Mouse (Mus musculus) midbrain, postnatal 0 days (tissue): ENCODE data around the gene Katna1. TPM values are rescaled to one million over a fixed set of nuclear protein-coding genes. Genes with fewer than 3 reads are reported as not detected.

Source experiments
- ATAC-seq: fragments of 200-750 bp; cut with Nextera tagmentation; 2 replicates; pipeline ENCODE4 v1.8.0; 2017; ENCODE audit warnings: moderate number of reproducible peaks, mild to moderate bottlenecking, moderate TSS enrichment, moderate library complexity; ENCODE audit not compliant: low FRiP score
- DNase-seq: peaks from one replicate; pipeline ENCODE4 v3.0.0-alpha.2; 2015; ENCODE audit warnings: low spot score
- H3K27ac ChIP-seq: fragments of 300-500 bp; sonication (generic); 2 replicates; pipeline ENCODE4 v1.5.1; 2014; ENCODE audit warnings: low read depth, mild to moderate bottlenecking, low read length, mixed read lengths
- H3K27me3 ChIP-seq: fragments of 300-500 bp; sonication (generic); 2 replicates; pipeline ENCODE4 v1.6.1; 2014; ENCODE audit warnings: low read length, control low read depth, mixed read lengths; ENCODE audit not compliant: insufficient read depth
- H3K36me3 ChIP-seq: fragments of 300-500 bp; sonication (generic); 2 replicates; pipeline ENCODE4 v1.6.1; 2014; ENCODE audit warnings: low read length, control low read depth, mixed read lengths; ENCODE audit not compliant: insufficient read depth
- H3K4me1 ChIP-seq: fragments of 300-500 bp; sonication (generic); 2 replicates; pipeline ENCODE4 v1.6.1; 2014; ENCODE audit warnings: mild to moderate bottlenecking, control low read depth, antibody characterized with exemption, low read length, mixed read lengths; ENCODE audit not compliant: insufficient read depth
- H3K4me2 ChIP-seq: fragments of 300-500 bp; sonication (generic); 2 replicates; pipeline ENCODE4 v1.6.1; 2014; ENCODE audit warnings: low read depth, mild to moderate bottlenecking, low read length, mixed read lengths; ENCODE audit not compliant: poor library complexity, severe bottlenecking
- H3K4me3 ChIP-seq: fragments of 300-500 bp; sonication (generic); 2 replicates; pipeline ENCODE4 v1.5.1; 2014; ENCODE audit warnings: low read depth, mild to moderate bottlenecking, low read length, moderate library complexity
- H3K9ac ChIP-seq: fragments of 300-500 bp; sonication (generic); replicated peaks from 2 replicates; pipeline ENCODE4 v1.6.1; 2014; ENCODE audit warnings: mild to moderate bottlenecking, low read length, moderate library complexity, mixed read lengths; ENCODE audit not compliant: poor library complexity, severe bottlenecking
- H3K9me3 ChIP-seq: fragments of 300-500 bp; sonication (generic); 2 replicates; pipeline ENCODE4 v1.6.1; 2016; ENCODE audit warnings: low read length, control low read depth
- CTCF ChIP-seq: IDR thresholded peaks from 2 replicates; pipeline ENCODE4 v1.5.1; 2016; ENCODE audit warnings: antibody characterized with exemption, mild to moderate bottlenecking
- WGBS: fragments of 180-500 bp; shearing (Covaris S2); extraction: QIAGEN DNeasy Blood & Tissue Kit; methylation state at CpG from one replicate; pipeline ENCODE4 v1.1.7; 2014; 5-methylcytosine and 5-hydroxymethylcytosine counted together
- polyA plus RNA-seq: library from polyadenylated mRNA; unstranded; fragments of >200 nt; fragmentation: Nextera tagmentation; extraction: Ambion mirVana; gene quantifications from 2 replicates; pipeline ENCODE4 v1.2.1, GENCODE M21; 2015
- total RNA-seq: library from RNA; depleted of rRNA; stranded (reverse); fragments of >200 nt; gene quantifications from 2 replicates; pipeline ENCODE4 v1.2.3, GENCODE M21; 2014; rRNA removed

The Katna1 gene
- total and polyA plus RNA-seq, 2 experiments from 2014 or later = 13.3 to 15.5 TPM

- DNase-seq (no peak), ATAC-seq (no peak)
- TF ChIP-seq CTCF = no peak
- Histone ChIP-seq H3K27ac (no peak overlapping the region), H3K9me3 (no peaks in the 10 kb centered on the region), H3K9ac (no peak overlapping the region), H3K4me1 (no peaks in the 10 kb centered on the region), H3K36me3 (peaks cover 58% of the 10 kb centered on the region), H3K4me3 (no peak overlapping the region), H3K27me3 (no peaks in the 10 kb centered on the region), H3K4me2 (no peak overlapping the region)
- WGBS = 97% methylated on average over 3 of the region's 3 CpGs
Observed at GRCm38 (mm10) chr10:7801258-7801657, 75.5 kb downstream of the Katna1 start.

GRCm38 (mm10) chr10:7802519-7803140 is 76.8 kb downstream of the Katna1 start:
- peaks cover 56% of the 10 kb centered on the region for H3K36me3 ChIP-seq

GRCm38 (mm10) chr10:7809937-7810336 is 84.1 kb downstream of the Katna1 start:
- Histone ChIP-seq H3K36me3 (peaks cover 38% of the 10 kb centered on the region), H3K9ac (no peak overlapping the region)
- DNase-seq = peak; percentile 70

More at GRCm38 (mm10) chr10:7802519-7803140, 76.8 kb downstream of the Katna1 start:
- no peak overlapping the region for H3K4me3 ChIP-seq
- TF ChIP-seq CTCF = no peak
- DNase-seq (no peak), ATAC-seq (no peak)
- H3K27me3 ChIP-seq = no peaks in the 10 kb centered on the region
- no peak overlapping the region for H3K9ac ChIP-seq
- 95% methylated on average over 2 of the region's 2 CpGs for WGBS
- no peak overlapping the region for H3K27ac ChIP-seq
- no peaks in the 10 kb centered on the region for H3K9me3 ChIP-seq
- H3K4me1 ChIP-seq = no peaks in the 10 kb centered on the region
- H3K4me2 ChIP-seq = no peak overlapping the region

More at GRCm38 (mm10) chr10:7809937-7810336, 84.1 kb downstream of the Katna1 start:
- peak; percentile 84 for TF ChIP-seq CTCF
- 43% methylated on average over 2 of the region's 2 CpGs for WGBS
- H3K27me3 ChIP-seq = no peaks in the 10 kb centered on the region
- no peaks in the 10 kb centered on the region for H3K4me1 ChIP-seq
- no peak overlapping the region for H3K27ac ChIP-seq
- ATAC-seq = no peak
- no peak overlapping the region for H3K4me2 ChIP-seq
- no peaks in the 10 kb centered on the region for H3K9me3 ChIP-seq
- H3K4me3 ChIP-seq = no peak overlapping the region

Other genes starting within 250 kb of the Katna1 start
- gene Lrp11, start 136.2 kb upstream of the Katna1 start, total RNA-seq = 123 and 139 TPM in 2 replicates
- gene Lrp11, start 136.2 kb upstream of the Katna1 start, polyA plus RNA-seq = 48.2 and 51.7 TPM in 2 replicates
- gene Nup43, start 58.5 kb upstream of the Katna1 start, total RNA-seq = 7.8 and 8.0 TPM in 2 replicates
- 17.5 and 17.8 TPM in 2 replicates for gene Nup43, start 58.5 kb upstream of the Katna1 start, polyA plus RNA-seq
- 70.6 and 81.0 TPM in 2 replicates for gene Pcmt1, start 44.9 kb upstream of the Katna1 start, total RNA-seq
- gene Pcmt1, start 44.9 kb upstream of the Katna1 start, polyA plus RNA-seq = 178 and 179 TPM in 2 replicates
- 45.4 and 50.9 TPM in 2 replicates for gene Lats1, start 44.8 kb upstream of the Katna1 start, total RNA-seq
- gene Lats1, start 44.8 kb upstream of the Katna1 start, polyA plus RNA-seq = 6.5 and 7.7 TPM in 2 replicates
- 22.2 and 35.4 TPM in 2 replicates for gene Ginm1, start 66.8 kb downstream of the Katna1 start, total RNA-seq
- gene Ginm1, start 66.8 kb downstream of the Katna1 start, polyA plus RNA-seq = 65.4 and 67.9 TPM in 2 replicates
- 30.6 and 40.5 TPM in 2 replicates for gene Ppil4, start 66.9 kb downstream of the Katna1 start, total RNA-seq
- 46.0 and 50.6 TPM in 2 replicates for gene Ppil4, start 66.9 kb downstream of the Katna1 start, polyA plus RNA-seq
- gene Zc3h12d, start 106.5 kb downstream of the Katna1 start, total RNA-seq = 0.14 and 0.16 TPM in 2 replicates
- gene Zc3h12d, start 106.5 kb downstream of the Katna1 start, polyA plus RNA-seq = 0.20 and 0.34 TPM in 2 replicates
- 51.1 and 60.7 TPM in 2 replicates for gene Tab2, start 230.2 kb downstream of the Katna1 start, total RNA-seq
- 8.7 and 10.8 TPM in 2 replicates for gene Tab2, start 230.2 kb downstream of the Katna1 start, polyA plus RNA-seq